Mouse (Mus musculus) E14TG2a.4 (cell line): ENCODE data around the gene Itpkb.

ENCODE experiments used
- H3K27me3 ChIP-seq: 2 replicates; pipeline ENCODE4 v1.6.1; 2014; ENCODE audit warnings: low read length, control low read depth; ENCODE audit not compliant: insufficient read depth
- H3K36me3 ChIP-seq: 2 replicates; pipeline ENCODE4 v1.6.1; 2014; ENCODE audit warnings: low read length, control low read depth; ENCODE audit not compliant: insufficient read depth
- H3K4me1 ChIP-seq: replicated peaks from 2 replicates; pipeline ENCODE4 v1.6.1; 2014; ENCODE audit warnings: low read depth, low read length, control low read depth
- H3K4me3 ChIP-seq: replicated peaks from 2 replicates; pipeline ENCODE4 v1.5.1; 2014; ENCODE audit warnings: mild to moderate bottlenecking, low read length
- H3K9me3 ChIP-seq: 2 replicates; pipeline ENCODE4 v1.6.1; 2014; ENCODE audit warnings: low read length, control low read depth
- CTCF ChIP-seq: conservative IDR thresholded peaks from 2 replicates; pipeline ENCODE4 v1.5.1; 2014; ENCODE audit warnings: low read length
- NANOG ChIP-seq: IDR thresholded peaks from 2 replicates; pipeline ENCODE4 v1.6.1; 2014; ENCODE audit warnings: borderline replicate concordance, low read length, mixed read lengths
- POU5F1 ChIP-seq: IDR thresholded peaks from 2 replicates; pipeline ENCODE4 v1.6.1; 2014; ENCODE audit warnings: low read length, borderline replicate concordance

The Itpkb gene

GRCm38 (mm10) chr1:180398446-180398845, 68.2 kb downstream of the Itpkb start:
- no peak for TF ChIP-seq CTCF
- TF ChIP-seq POU5F1 = no peak
- no peak for TF ChIP-seq NANOG
- Histone ChIP-seq H3K4me3 (no peak overlapping the region), H3K9me3 (no peaks in the 10 kb centered on the region; the same call in 1 of the 2 replicates), H3K36me3 (no peaks in the 10 kb centered on the region), H3K4me1 (peaks cover 25% of the 10 kb centered on the region), H3K27me3 (peaks cover 16% of the 10 kb centered on the region)

- Histone ChIP-seq H3K36me3 (no peaks in the 10 kb centered on the region), H3K9me3 (no peaks in the 10 kb centered on the region; the same call in 1 of the 2 replicates), H3K4me1 (peaks cover 28% of the 10 kb centered on the region), H3K27me3 (peaks cover 37% of the 10 kb centered on the region), H3K4me3 (no peak overlapping the region)
- TF ChIP-seq NANOG = no peak
- TF ChIP-seq CTCF = no peak
- TF ChIP-seq POU5F1 = no peak
Measured at GRCm38 (mm10) chr1:180400691-180401455, 70.6 kb downstream of the Itpkb start.

- no peaks in the 10 kb centered on the region for H3K36me3 ChIP-seq
- H3K4me1 ChIP-seq = peaks cover 30% of the 10 kb centered on the region
- TF ChIP-seq POU5F1 (no peak), NANOG (no peak), CTCF (no peak)
- H3K27me3 ChIP-seq = peaks cover 43% of the 10 kb centered on the region
- no peak overlapping the region for H3K4me3 ChIP-seq
- H3K9me3 ChIP-seq = no peaks in the 10 kb centered on the region; the same call in 1 of the 2 replicates
Measured at GRCm38 (mm10) chr1:180401725-180402124, 71.4 kb downstream of the Itpkb start.

GRCm38 (mm10) chr1:180402481-180403081, 72.3 kb downstream of the Itpkb start:
- Histone ChIP-seq H3K9me3 (no peaks in the 10 kb centered on the region; the same call in 1 of the 2 replicates), H3K4me1 (peaks cover 38% of the 10 kb centered on the region), H3K36me3 (no peaks in the 10 kb centered on the region), H3K27me3 (peaks cover 43% of the 10 kb centered on the region), H3K4me3 (no peak overlapping the region)
- no peak for TF ChIP-seq CTCF
- no peak for TF ChIP-seq POU5F1
- no peak for TF ChIP-seq NANOG

GRCm38 (mm10) chr1:180403357-180403693, 73.0 kb downstream of the Itpkb start:
- H3K27me3 ChIP-seq = peaks cover 43% of the 10 kb centered on the region
- no peak for TF ChIP-seq POU5F1
- no peak for TF ChIP-seq CTCF
- no peak for TF ChIP-seq NANOG
- H3K36me3 ChIP-seq = no peaks in the 10 kb centered on the region
- no peaks in the 10 kb centered on the region; the same call in 1 of the 2 replicates for H3K9me3 ChIP-seq
- no peak overlapping the region for H3K4me3 ChIP-seq
- H3K4me1 ChIP-seq = peaks cover 40% of the 10 kb centered on the region

- 0 out of 2 replicates have a peak overlapping the region, but pooled peaks have one; percentile 7 for H3K4me3 ChIP-seq
- no peak for TF ChIP-seq POU5F1
- TF ChIP-seq NANOG = no peak
- TF ChIP-seq CTCF = no peak
- peaks cover 43% of the 10 kb centered on the region for H3K27me3 ChIP-seq
- H3K36me3 ChIP-seq = no peaks in the 10 kb centered on the region
- no peaks in the 10 kb centered on the region; the same call in 1 of the 2 replicates for H3K9me3 ChIP-seq
- peaks cover 40% of the 10 kb centered on the region for H3K4me1 ChIP-seq
Measured at GRCm38 (mm10) chr1:180403694-180404606, 73.7 kb downstream of the Itpkb start.

- Histone ChIP-seq H3K4me3 (no peak overlapping the region), H3K36me3 (no peaks in the 10 kb centered on the region), H3K27me3 (peaks cover 41% of the 10 kb centered on the region), H3K9me3 (no peaks in the 10 kb centered on the region; the same call in 1 of the 2 replicates), H3K4me1 (peaks cover 40% of the 10 kb centered on the region)
- no peak for TF ChIP-seq POU5F1
- TF ChIP-seq NANOG = no peak
Measured at GRCm38 (mm10) chr1:180404706-180405105, 74.4 kb downstream of the Itpkb start.

- Histone ChIP-seq H3K27me3 (peaks cover 46% of the 10 kb centered on the region), H3K36me3 (no peaks in the 10 kb centered on the region), H3K9me3 (no peaks in the 10 kb centered on the region; the same call in 1 of the 2 replicates), H3K4me1 (peaks cover 40% of the 10 kb centered on the region), H3K4me3 (no peak overlapping the region)
- TF ChIP-seq NANOG = no peak
- no peak for TF ChIP-seq CTCF
- no peak for TF ChIP-seq POU5F1
Measured at GRCm38 (mm10) chr1:180405576-180406335, 75.5 kb downstream of the Itpkb start.
